Mouse (Mus musculus) left cerebral cortex, postnatal 36 days (tissue): Measurements from ENCODE around the gene Mxra8. TPM values are rescaled to one million over a fixed set of nuclear protein-coding genes. Genes with fewer than 3 reads are reported as not detected.

Experiments used
- DNase-seq, 2 experiments: peaks; one replicate each; pipeline ENCODE4 v3.0.0; 2021 to 2022; ENCODE audit warnings: low spot score in 2 of 2, mixed read lengths in 1 of 2
- intact Hi-C: fragments of 180-260 bp; cut with DNase I; formaldehyde crosslinking; loops from one replicate; pipeline ENCODE4 v1.15.1; 2025
- total RNA-seq, 2 experiments: library from RNA; stranded (reverse); gene quantifications; 2 replicates each; pipeline ENCODE4 v1.2.3; 2021

The Mxra8 gene
- total RNA-seq: 10 to 100 TPM in 1 of 2 experiments, 1 to 10 TPM in 1; 5.8 to 10.3 TPM

DNA sequence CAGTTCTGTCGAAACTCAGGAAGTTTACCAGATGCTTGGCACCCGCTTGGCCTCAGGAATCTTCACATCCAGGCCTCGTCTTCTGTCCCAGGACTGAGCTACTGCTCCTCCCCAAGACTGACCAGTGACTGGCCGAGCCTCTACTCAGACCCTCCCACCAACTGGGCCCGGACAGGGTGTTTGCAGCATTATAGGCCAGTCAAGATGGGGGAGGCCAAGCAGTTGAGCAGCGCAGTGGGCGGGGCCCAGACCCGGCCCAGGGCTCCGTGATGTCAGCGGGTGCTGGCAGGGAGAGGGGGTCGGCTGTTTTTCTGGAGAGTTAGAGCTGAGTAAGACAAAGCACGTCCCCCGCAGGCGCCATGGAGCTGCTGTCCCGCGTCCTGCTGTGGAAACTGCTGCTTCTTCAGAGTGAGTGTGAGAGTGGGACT, at the start of gene Mxra8:
TSS of gene Mxra8 (plus strand) at position 198 of the 428 bp plus-strand sequence.
- intact Hi-C loops: no loop called here
- DNase-seq: no peak

DNA sequence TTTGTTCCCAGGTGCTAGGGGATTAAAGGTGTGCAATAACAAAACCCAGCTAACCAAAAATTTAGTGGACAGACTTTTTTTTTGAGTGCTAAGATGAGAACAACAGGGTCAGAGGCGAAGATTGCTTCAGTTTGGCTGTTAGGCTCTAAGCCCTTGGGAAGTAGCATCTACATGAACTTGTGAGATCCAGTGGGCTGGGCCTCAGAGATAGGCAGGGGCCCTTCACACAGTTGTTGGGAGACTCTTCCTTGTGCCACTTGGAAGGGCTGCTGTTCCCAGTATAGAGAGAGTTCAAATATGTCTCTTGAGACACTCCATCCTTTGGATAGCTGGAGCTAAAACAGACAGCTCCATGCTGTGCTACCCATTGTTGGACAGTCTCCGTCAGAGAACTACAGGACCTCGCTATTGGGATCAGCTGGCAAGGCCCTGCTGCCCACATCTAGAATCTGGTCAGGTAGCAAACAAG, 49.4 kb upstream of the Mxra8 start, which contains the start of gene Ankrd65:
TSS of gene Ankrd65 (plus strand) at position 419 of the 469 bp plus-strand sequence.
- no peak for DNase-seq
- intact Hi-C loops: no loop called here

DNA sequence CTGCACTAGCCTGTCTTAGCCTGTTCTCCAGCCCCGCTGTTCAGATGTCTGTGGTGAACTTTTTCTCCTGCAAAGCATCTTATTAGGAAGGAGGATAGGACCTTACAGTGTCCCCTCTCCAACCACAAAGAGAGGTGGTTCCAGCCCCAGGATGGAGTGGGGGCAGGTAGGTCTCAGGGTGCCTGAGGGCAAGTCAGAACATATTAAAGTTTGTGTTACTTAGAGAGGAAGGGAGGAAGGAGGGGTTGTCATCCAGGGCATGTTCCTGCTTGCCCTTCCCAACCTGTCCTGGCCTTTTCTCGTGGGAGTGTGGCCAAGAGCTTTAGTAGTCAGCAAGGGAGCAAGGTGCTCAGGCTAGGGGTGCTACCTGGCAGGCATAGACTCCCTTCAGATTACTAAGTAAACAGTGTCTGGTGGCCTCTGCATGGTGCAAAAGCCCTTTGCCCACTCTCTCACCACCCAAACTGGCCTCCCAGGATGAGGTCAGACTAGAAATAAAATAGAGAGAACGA, 48.8 kb upstream of the Mxra8 start:
- intact Hi-C loops: no loop called here

DNA sequence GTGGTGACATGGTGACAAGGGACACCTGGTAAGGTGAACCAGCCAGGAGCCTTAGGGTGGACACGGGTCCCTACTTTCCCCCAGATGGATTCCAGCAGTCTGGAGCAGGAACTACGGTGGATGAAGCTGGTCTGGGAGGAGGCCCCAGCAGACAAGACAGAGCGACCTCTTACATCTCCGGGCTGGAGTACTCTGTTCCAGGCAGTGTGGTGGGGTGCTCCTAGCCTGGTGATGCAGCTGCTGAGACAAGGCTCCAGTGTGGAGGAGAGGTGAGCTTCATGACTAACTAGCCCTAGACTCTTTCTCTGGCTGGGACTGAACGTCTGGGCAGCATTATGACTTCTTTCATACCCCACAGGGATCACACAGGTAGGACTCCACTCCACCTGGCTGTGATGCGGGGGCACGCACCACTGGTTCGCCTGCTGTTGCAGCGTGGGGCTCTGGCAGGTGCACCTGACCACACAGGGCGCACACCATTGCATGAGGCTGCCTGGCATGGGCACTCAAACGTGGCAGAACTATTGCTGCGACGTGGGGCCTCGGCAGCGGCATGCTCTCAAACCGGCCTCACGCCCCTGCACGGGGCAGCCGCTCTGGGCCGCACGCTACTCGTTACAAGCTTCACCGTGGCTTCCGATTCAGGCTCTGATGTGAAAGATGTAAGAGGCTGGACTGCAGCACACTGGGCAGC, 48.1 kb upstream of the Mxra8 start:
- intact Hi-C loops: no loop called here
- DNase-seq: no peak

More for the DNA sequence above, 48.8 kb upstream of the Mxra8 start:
- no peak for DNase-seq

DNA sequence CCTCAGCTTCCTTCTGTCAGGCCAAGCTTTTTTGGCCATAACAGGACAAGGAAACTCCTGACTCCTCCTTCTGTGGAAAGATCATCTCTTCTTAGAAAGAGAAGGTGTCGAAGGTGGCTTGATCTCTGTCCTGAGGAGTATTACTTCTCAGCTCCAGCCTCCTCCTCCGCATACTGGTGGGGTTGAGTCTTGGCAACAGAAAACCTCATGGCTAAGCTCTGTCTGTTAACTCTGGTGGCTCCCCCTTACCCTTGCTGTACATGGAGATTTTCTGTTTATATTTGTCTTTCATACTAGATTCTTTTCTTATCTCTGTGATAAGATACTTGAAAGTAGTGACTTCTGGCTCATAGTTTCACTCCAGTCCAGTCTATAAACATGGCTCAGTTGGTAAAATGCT, 45.8 kb upstream of the Mxra8 start:
- no peak for DNase-seq
- intact Hi-C loops: no loop called here

DNA sequence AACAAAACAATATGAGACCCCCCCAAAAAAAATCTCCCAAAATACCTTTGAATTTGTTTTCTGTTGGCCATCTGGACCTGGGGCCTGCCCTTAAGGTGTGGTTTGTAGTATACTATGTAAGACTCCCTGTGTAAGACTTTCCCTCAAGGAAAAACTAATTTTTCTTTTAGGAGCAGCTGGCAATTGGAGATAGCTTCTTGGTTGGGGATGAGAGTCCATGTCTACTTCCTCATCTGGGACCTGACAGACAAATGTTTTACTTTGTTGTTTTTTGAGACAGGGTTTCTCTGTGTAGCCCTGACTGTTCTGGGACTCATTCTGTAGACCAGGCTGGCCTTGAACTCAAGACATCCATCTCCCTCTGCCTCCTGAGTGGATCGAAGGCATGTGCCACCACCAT, 37.4 kb upstream of the Mxra8 start:
- no peak for DNase-seq
- intact Hi-C loops: no loop called here

DNA sequence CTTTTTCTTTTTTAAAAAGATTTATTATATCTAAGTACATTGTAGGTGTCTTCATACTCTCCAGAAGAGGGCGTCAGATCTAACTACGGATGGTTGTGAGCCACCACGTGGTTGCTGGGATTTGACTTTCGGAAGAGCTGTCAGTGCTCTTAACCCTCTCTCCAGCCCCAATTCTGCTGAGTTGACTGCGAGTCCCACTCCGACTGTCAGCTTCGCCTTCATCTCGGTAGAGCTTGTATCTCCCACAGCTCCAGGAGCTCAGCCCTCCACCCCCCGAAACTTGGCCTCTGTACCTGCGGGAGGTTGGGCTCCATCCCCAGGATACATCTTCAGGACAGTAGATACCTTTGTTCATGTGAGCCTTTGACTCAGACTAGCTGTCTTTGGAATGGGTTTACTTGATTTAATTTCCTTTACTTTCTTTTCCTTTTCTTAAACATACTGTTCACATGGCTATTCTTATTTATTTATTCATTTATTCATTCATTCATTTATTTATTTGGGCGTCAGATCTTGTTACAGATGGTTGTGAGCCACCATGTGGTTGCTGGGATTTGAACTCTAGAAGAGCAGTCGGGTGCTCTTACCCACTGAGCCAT, 36.6 kb upstream of the Mxra8 start, which contains the start of gene Mrpl20:
TSS of gene Mrpl20 (plus strand) at position 138 of the 599 bp plus-strand sequence.
- intact Hi-C loops: no loop called here
- DNase-seq: no peak

DNA sequence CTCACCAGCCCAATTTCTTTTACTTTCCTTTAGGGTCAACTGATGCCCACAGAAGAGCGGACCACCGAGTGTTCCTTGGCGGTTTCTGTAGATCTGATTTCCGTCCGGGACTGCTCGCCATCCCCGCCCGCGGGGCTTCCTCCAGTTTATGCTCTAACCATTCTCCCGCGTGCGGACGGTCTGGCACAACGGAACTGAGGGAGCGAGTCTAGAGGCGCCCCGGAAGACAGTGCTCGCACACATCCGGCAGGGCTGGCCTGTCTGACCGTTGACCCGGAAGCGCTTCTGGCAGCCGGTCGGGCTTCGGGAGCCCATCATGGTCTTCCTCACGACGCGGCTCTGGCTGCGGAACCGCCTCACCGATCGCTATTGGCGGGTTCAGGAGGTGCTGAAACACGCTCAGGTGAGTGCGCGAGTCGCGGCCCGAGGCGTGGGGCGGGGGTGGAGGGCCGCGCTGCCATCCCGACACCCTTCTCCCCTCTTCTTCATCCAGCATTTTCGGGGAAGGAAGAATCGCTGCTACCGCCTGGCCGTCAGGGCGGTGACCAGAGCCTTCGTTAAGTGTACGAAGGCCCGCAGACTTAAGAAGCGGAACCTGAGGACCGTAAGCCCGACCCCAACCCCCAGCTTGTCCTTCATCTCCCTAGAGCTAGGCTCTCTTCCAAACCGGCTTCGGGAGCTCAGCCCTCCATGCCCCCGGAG, 36.0 kb upstream of the Mxra8 start:
- intact Hi-C loops: no loop called here

DNA sequence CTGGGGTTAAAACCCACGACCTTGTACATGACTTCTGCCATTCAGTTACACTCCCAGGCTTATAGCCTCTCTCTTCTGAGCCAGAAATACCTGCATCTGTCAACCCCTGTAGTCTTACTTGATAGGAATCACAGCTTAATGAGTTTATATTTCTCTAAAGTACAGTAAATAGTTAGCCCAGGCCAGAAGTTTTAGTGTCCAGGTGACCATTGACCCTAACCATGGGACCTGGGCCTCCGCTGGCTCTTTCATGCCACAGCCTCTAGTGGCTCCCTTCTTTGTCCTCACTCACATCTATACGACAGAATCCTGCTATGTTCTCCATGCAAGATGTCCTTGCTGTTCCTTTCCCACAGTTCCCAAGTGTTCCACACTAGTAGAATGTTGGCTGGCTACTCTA, 31.6 kb upstream of the Mxra8 start:
- DNase-seq: no peak
- intact Hi-C loops: no loop called here

More for the DNA sequence above, 36.0 kb upstream of the Mxra8 start:
- peak; percentile 95 for DNase-seq

DNA sequence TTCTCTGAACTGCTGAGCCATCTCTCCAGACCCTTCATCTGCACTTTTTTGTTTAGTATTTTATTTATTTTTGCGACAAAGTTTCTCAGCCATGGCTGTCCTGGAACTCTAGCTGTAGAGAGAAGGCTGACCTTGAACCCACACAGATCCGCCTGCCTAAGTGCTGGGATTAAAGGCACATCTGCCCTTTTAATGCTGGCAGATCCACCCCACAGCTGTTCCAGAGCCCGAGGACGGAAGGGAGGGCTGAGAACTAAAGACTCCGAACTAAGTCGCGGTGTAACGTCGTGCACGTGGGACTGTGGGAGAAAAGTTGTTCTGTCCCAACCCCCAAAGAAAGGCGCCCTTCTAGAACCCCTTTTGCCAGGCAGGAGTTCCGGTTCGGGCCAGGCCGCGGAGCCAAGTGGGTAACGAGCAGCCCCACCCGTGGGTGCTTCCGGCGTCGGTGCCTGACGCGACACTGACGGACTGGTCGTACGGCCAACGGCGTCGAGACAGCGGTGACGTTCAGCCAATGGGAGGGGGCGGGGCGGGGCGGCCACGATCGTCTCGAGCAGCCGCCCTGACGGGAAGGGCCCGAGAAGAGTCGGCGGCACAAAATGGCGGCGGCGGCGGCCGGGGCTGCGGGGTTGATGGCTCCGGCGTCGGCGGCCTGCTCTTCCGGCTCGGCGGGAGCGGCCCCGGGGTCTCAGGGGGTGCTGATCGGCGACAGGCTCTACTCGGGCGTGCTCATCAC, 27.4 kb upstream of the Mxra8 start, which contains the start of gene Ccnl2:
TSS of gene Ccnl2 (plus strand) at position 561 of the 736 bp plus-strand sequence.
- DNase-seq: peak; percentile 91 to 92
- intact Hi-C loops: no loop called here

DNA sequence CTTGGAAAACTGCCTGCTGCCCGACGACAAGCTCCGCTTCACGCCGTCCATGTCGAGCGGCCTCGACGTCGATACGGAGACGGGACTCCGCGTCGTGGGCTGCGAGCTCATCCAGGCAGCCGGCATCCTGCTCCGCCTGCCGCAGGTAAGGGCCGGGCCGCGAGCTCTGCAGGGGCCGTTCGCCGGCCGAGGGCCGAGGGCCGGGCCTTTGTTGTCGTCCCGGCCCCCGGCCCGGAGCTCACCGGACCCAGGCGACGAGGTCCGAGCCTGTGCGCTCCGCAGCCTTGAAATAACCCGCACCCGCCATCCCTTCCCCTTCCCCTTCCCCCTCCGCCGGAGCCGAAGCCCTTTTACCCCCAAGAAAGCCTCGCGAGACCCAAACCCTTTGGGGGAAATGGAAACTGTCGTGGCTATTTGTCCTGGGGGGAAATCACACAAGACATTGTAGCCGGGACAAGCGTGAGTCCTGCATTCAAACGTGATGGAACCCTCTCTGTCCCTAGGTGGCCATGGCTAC, 26.8 kb upstream of the Mxra8 start:
- intact Hi-C loops: no loop called here
- DNase-seq: no peak

DNA sequence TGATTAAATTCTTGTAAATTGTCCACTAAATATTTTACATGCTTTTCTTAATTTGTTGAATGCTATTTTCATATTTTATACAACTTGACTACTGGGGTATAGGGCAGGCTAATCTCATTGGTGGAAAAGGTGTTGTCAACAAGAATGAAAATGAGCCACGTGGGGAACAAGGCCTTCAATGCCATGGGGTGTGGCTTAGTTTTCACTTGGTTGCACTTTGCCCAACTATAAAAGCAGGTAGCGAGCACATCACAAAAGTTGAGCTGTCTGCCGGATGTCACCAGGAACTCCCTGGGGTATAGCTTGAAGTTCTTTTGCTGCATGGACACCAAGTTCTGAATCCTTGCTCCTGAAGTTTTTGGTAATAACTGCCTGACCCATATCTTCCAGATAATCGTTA, 21.9 kb upstream of the Mxra8 start:
- no peak for DNase-seq
- intact Hi-C loops: no loop called here

DNA sequence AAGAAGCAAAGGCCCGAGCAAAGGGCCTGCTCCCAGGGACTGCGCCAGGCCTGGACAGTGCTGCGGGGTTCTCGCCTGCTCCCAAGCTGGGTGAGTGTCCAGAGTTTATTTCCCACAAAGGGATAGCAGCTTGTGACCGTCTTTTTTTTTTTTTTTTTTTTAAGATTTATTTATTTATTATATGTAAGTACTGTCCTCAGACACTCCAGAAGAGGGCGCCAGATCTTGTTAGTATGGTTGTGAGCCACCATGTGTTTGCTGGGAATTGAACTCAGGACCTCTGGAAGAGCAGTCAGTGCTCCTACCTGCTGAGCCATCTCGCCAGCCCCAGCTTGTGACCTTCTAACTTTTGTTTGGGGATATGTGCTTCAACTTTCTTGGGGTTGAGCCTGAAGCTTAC, 18.5 kb upstream of the Mxra8 start:
- intact Hi-C loops: no loop called here
- DNase-seq: no peak

DNA sequence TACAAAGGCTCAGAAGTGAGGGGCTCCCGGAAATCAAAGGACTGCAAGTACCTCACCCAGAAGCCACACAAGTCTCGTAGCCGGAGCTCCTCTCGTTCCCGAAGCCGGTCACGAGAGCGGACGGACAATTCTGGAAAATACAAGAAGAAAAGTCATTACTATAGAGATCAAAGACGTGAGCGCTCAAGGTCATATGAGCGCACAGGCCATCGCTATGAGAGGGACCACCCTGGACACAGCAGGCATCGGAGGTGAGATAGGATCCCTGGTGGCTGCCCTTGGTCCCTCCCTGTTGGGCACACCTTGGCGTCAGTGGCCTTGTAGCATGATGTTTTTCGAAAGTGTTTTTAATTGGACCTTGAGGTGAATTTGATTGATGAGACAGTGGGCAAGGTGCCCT, 16.0 kb upstream of the Mxra8 start:
- DNase-seq: no peak
- intact Hi-C loops: no loop called here

DNA sequence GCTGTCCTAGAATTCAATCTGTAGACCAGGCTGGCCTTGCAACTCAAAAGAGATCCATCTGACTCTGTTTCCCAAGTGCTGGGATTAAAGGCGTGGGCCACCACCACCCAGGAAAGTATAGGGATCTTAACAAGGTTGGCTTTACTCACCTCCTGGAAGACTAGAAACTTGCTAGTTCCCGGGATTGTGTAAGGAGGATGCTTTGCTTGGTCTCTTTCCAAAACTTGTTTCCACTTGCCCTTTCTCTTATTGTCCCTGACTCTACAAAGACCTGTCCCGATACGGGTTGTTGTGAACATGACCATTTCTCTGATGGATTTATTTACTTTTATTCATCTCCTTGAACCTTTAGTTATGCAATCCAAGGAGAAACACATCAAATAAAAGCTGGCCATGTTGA, 9.6 kb upstream of the Mxra8 start:
- no peak for DNase-seq
- intact Hi-C loops: loop anchor here (2.0 kb wide), 1 partner anchor 113 kb away; the partner anchor contains the start of gene Ube2j2

DNA sequence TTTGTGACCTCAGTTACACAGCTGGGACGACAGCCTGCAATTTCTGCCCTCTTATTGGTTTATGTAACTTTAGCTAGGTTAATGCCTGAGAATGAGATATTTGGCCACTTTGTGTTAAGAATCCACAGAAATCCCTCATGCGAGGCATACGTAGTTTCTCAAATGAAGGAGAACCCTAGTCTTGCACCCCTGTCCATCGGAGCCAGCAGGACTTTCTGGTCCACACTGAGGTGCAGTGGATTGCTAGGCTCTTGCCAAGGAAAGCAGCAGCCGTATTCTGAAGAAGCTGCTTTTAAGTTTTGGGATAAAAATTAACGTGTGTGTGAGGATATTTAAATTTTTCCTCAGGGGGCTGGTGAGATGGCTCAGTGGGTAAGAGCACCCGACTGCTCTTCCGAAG, 8.9 kb upstream of the Mxra8 start:
- no peak for DNase-seq
- intact Hi-C loops: loop anchor here (2.0 kb wide), 1 partner anchor 112 kb away; the partner anchor contains the start of gene Ube2j2

DNA sequence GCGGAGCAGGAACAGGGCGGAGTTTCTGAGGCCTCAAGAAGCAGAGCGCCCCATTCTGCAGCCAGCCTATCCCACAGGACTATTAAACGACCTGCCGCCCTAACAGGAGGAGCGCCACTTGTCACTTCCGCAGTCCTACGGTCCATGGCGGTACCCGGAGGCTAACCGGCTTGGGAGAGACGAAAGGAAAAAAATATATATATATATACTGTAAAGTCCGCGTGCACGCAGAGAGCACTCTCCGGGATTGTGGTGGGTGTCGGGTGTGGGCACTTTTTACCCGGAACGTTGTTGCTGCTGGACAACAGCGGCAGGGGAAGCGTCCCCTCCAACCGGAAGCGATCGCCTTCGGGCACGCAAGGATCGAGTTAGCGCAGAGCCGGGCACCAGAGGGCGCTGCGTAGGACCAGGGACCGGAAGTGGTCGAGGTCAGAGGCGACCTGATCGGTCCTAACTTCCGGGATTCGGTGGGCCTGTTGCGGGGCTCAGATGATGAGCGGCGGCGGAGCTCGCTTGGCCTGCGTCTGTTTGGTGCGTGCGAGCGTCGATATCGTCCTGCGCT, 8.2 kb upstream of the Mxra8 start, which contains the start of gene Aurkaip1:
TSS of gene Aurkaip1 (plus strand) at position 68 of the 562 bp plus-strand sequence.
- peak; percentile 94 for DNase-seq
- intact Hi-C loops: loop anchor here (2.0 kb wide), 1 partner anchor 112 kb away; the partner anchor contains the start of gene Ube2j2

DNA sequence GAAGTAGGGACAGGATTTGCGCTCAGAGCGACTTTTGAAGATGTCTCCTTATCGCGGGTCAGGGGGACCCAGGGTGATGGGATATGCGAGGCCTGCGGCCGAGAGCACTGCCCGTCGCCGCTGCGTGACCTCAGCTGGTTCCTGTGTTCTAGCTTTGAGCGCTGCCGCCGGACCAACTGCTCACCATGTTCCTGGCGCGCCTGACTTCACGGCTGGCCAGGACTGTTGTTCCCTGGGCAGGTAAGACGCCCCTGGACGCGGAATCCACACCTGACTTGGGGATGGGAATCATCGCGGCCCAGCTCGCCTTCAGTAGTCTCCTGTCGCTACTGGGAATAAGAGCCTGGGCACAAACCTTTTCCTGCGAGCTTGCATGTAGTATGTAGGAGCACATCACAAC, 7.6 kb upstream of the Mxra8 start:
- intact Hi-C loops: loop anchor here (2.0 kb wide), 1 partner anchor 111 kb away; the partner anchor contains the start of gene Ube2j2
- no peak for DNase-seq

DNA sequence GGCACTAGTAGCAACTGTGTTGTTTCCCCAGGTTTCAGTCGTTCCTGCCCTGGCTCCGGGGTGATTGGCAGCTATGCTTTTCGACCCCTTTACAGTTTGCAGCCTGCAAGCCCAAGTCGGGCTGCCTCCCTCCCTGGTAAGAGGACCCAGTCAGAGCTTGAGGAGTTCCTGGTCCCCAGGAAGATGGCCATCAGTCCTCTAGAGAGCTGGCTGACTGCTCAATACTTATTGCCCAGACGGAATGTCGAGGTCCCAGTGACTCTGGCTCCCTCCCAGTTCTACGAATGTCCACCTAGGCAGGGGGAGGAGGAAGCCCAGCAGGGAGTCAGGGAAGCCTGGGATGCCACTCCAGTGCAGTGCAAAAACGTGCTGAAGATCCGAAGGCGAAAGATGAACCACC, 7.2 kb upstream of the Mxra8 start:
- intact Hi-C loops: no loop called here
- DNase-seq: no peak
